Mouse (Mus musculus) megakaryocyte, embryonic 14.5 days (primary cell): ENCODE data around the gene Trim7.

Experiments
- FLI1 ChIP-seq: IDR thresholded peaks from 2 replicates; pipeline ENCODE4 v1.6.1; 2012; ENCODE audit warnings: low read length, inconsistent platforms, mixed read lengths
- GATA1 ChIP-seq: IDR thresholded peaks from 3 replicates; pipeline ENCODE4 v1.6.1; 2012; ENCODE audit warnings: mixed read lengths, low read length, inconsistent platforms, borderline replicate concordance

DNA sequence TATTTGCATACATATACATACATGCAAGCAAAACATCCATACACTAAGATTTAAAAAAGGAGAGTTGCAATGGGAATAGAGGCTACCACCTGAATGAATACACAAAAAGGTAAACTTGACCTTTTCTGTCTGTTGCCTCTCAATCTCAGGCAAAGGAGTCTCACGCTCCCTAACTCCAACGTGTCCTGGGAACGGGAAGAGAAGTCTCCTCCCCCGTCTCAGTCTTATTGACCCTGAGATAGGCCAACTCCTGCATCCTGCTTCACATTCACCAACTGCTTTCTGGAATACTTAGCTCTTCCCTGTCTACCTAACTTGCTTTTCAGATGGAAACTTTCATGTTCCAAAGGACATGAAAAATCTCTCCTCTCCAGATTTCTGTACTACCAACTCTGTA, 16.5 kb upstream of the Trim7 start:
- no peak for TF ChIP-seq GATA1
- no peak for TF ChIP-seq FLI1
